Mouse (Mus musculus) liver, embryonic 11.5 days (tissue): ENCODE measurements around the gene Cdrt4. TPM values are rescaled to one million over a fixed set of nuclear protein-coding genes. Genes with fewer than 3 reads are reported as not detected.

Experiments
- ATAC-seq: fragments of 200-750 bp; cut with Nextera tagmentation; replicated peaks from 2 replicates; pipeline ENCODE4 v1.8.0; 2017; ENCODE audit warnings: moderate number of reproducible peaks, mild to moderate bottlenecking, moderate TSS enrichment, moderate library complexity; ENCODE audit not compliant: low FRiP score
- DNase-seq: peaks from one replicate; pipeline ENCODE4 v3.0.0-alpha.2; 2017; ENCODE audit warnings: low spot score
- H3K27ac ChIP-seq: fragments of 300-500 bp; sonication (generic); 2 replicates; pipeline ENCODE4 v1.5.1; 2014; ENCODE audit warnings: mild to moderate bottlenecking, low read depth, low read length, control low read depth
- H3K27me3 ChIP-seq: fragments of 300-500 bp; sonication (generic); replicated peaks from 2 replicates; pipeline ENCODE4 v1.6.1; 2014; ENCODE audit warnings: low read length, mixed read lengths; ENCODE audit not compliant: control insufficient read depth, insufficient read depth
- H3K36me3 ChIP-seq: fragments of 300-500 bp; sonication (generic); 2 replicates; pipeline ENCODE4 v1.6.1; 2014; ENCODE audit warnings: mild to moderate bottlenecking, low read length, moderate library complexity, mixed read lengths; ENCODE audit not compliant: control insufficient read depth, insufficient read depth
- H3K4me1 ChIP-seq: fragments of 300-500 bp; sonication (generic); replicated peaks from 2 replicates; pipeline ENCODE4 v1.6.1; 2014; ENCODE audit warnings: low read length, mixed read lengths; ENCODE audit not compliant: control insufficient read depth, insufficient read depth
- H3K4me2 ChIP-seq: fragments of 300-500 bp; sonication (generic); 2 replicates; pipeline ENCODE4 v1.6.1; 2014; ENCODE audit warnings: mild to moderate bottlenecking, control low read depth, moderate library complexity
- H3K4me3 ChIP-seq: fragments of 300-500 bp; sonication (generic); 2 replicates; pipeline ENCODE4 v1.5.1; 2014; ENCODE audit warnings: low read depth, low read length, control low read depth
- H3K9ac ChIP-seq: fragments of 300-500 bp; sonication (generic); 2 replicates; pipeline ENCODE4 v1.6.1; 2014; ENCODE audit warnings: low read depth, low read length, control low read depth
- H3K9me3 ChIP-seq: fragments of 300-500 bp; sonication (generic); 2 replicates; pipeline ENCODE4 v1.6.1; 2016; ENCODE audit warnings: low read length, inconsistent platforms, mixed read lengths; ENCODE audit not compliant: control insufficient read depth
- WGBS: fragments of 180-500 bp; shearing (Covaris S2); extraction: QIAGEN DNeasy Blood & Tissue Kit; methylation state at CpG from one replicate; pipeline ENCODE4 v1.1.7; 2014; 5-methylcytosine and 5-hydroxymethylcytosine counted together
- polyA plus RNA-seq: library from polyadenylated mRNA; unstranded; fragments of >200 nt; fragmentation: Nextera tagmentation; extraction: Ambion mirVana; gene quantifications from 2 replicates; pipeline ENCODE4 v1.2.1, GENCODE M21; 2014

Cdrt4 gene
- polyA plus RNA-seq = 0.26 TPM in 1 of 2 replicates, not detected in the other

DNA sequence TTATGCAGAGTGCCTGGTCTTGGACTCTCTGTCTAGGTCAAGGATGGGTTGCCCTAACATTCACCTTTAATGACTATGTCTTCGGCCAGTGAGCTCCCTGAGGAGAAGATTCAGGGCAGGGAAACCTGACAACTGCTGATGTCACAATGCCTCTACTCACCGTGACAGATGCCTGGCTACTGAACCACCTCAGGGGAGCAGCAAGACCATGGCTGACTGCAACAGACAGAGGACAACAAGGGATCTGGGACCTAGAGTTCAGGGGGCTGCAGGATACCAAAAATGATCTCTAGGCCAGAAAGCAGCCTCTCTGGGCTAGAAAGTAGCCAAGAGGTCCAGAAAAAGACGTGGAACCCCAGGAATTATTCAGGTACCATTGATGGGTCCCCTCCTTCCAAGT is at the start of gene Cdrt4:
Gene Cdrt4 (plus strand): TSS at position 182 of the 400 bp plus-strand sequence.
- DNase-seq = no peak

DNA sequence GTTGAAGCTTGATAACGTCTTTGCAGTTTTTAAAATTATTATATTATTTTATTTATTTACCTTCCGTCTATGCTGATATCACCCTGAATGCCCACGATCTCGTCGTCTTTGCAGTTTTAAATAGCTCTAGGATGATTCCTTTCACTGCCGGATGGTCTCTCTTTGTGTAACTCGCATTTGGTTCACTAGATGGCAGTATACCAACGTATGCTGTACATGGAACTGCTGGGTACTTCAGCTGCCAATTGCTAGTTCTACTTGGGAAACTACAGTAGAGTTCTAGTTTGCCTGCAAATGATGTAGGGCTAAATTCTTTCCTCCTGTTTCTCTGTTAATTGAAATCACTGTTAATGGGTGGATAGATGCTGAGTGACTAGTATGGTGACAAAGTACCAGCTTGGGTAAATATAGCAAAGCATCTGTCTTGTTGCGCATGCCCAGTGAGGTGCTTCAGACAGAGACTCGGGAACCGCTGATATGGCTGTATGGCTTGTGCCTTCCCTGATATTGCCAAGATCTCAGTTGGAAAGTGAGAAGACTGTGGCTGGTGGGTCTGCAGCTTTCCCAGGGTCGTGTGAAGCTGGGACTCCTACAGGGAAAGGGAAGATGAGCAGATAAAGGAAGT is 49.2 kb upstream of the Cdrt4 start:
- Histone ChIP-seq H3K27ac (no peak overlapping the region), H3K36me3 (no peaks in the 10 kb centered on the region), H3K27me3 (no peaks in the 10 kb centered on the region), H3K4me1 (no peaks in the 10 kb centered on the region), H3K9ac (no peak overlapping the region), H3K4me3 (no peak overlapping the region), H3K9me3 (no peaks in the 10 kb centered on the region), H3K4me2 (no peak overlapping the region)
- 28% methylated on average over 12 of the region's 12 CpGs for WGBS
- DNase-seq (no peak), ATAC-seq (peak; percentile 49; the same call in 1 of the 2 replicates)

More for the DNA sequence above, at the start of gene Cdrt4:
- H3K27ac ChIP-seq = no peak within 1 kb of the TSS
- ATAC-seq = no peak
- 62% methylated on average over 3 of the region's 3 CpGs for WGBS
- no peak within 1 kb of the TSS for H3K4me3 ChIP-seq
- H3K4me2 ChIP-seq = no peak within 1 kb of the TSS
- no peaks in the 10 kb centered on the region for H3K9me3 ChIP-seq
- H3K9ac ChIP-seq = no peak within 1 kb of the TSS
- no peaks in the 10 kb centered on the region for H3K4me1 ChIP-seq
- H3K27me3 ChIP-seq = no peaks in the 10 kb centered on the region
- no peaks in the 10 kb centered on the region for H3K36me3 ChIP-seq

DNA sequence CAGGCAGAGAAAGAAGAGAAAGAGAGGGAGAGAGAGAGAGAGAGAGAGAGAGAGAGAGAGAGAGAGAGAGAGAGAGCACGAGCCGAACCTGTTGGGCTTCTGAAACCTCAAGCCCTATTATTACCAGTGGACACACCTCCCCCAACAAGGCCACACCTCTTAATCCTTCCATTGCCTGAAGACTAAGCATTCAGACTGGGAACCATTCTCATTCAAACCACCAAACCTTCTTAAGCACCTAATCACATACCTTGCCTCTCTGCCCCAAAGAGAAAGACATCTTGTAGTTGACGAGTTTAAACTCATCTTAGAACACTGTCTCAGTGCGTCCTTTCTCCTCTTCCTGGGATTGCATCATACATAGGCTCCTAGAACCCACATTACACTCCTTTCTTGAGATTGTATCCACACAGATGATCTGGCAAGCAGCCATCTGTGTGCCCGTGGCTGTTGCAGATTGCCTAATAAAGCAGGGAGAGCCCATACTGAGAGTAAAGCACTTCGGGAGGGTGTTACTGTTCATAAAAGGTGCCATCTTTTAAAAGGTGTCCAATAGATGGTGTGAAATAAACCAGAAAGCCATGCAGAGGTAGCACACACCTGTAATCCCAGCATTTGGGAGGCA is 47.0 kb upstream of the Cdrt4 start:
- Histone ChIP-seq H3K4me1 (no peaks in the 10 kb centered on the region), H3K4me2 (no peak overlapping the region), H3K36me3 (no peaks in the 10 kb centered on the region), H3K9me3 (no peaks in the 10 kb centered on the region), H3K27me3 (no peaks in the 10 kb centered on the region), H3K27ac (no peak overlapping the region), H3K9ac (no peak overlapping the region), H3K4me3 (no peak overlapping the region)
- no peak for DNase-seq
- WGBS = 81% methylated on average over 6 of the region's 6 CpGs
- ATAC-seq = no peak

DNA sequence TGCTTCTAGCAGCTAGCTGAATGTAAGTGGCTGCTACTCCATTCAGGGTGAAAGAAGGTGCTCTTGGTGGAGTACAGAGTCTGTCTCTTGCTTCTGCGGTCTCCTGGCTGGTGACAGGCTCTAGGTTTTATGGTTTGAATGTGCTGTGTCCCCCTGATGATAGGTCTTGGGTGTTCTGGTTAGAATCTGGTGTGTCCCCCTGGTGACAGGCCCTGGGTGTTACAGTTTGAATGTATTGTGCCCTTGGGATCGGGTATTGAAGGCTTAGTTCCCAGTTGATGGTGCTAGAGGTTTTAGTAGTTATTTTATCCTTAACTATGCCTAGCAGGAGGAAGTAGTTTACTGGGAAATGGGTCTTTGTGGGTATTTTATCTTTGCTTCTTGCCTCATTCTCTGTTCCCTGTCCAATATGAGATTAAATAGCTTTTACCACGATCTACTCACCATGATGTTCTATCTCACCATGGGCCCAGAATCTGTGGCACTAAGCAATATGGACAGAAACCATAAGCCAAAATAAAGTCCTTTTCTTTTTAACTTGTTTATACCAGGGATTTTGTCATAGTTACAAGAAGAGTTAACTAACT is 41.2 kb upstream of the Cdrt4 start:
- Histone ChIP-seq H3K9me3 (no peaks in the 10 kb centered on the region), H3K27ac (no peak overlapping the region), H3K4me1 (no peaks in the 10 kb centered on the region), H3K4me2 (no peak overlapping the region), H3K9ac (no peak overlapping the region), H3K36me3 (no peaks in the 10 kb centered on the region), H3K4me3 (no peak overlapping the region), H3K27me3 (no peaks in the 10 kb centered on the region)
- DNase-seq = no peak
- no peak for ATAC-seq
- 53% methylated on average over 3 of the region's 3 CpGs for WGBS

DNA sequence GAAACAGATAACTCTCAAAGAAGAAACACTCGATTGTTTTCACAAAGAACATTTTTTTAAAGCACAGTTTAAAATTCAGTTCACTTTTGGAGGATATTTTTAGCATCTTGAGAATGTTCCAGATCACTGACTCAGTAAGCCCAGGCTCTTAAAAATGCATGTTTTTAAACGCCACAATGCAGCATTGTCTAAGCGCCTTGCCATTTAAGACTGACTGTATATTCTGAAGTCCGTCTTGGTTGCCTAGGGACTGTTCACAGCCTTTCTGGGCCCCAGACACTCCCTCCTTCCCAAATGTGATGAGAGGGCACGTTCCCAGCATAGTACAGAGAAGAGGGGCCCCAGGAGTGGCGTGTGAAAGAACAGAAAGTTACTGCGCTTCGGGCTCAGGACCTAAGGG is 39.6 kb upstream of the Cdrt4 start:
- no peak overlapping the region for H3K4me2 ChIP-seq
- H3K27me3 ChIP-seq = no peaks in the 10 kb centered on the region
- DNase-seq = no peak
- H3K4me3 ChIP-seq = no peak overlapping the region
- no peak for ATAC-seq
- H3K4me1 ChIP-seq = no peaks in the 10 kb centered on the region
- H3K27ac ChIP-seq = no peak overlapping the region
- 74% methylated on average over 8 of the region's 8 CpGs for WGBS
- no peaks in the 10 kb centered on the region for H3K9me3 ChIP-seq
- no peak overlapping the region for H3K9ac ChIP-seq
- H3K36me3 ChIP-seq = no peaks in the 10 kb centered on the region

DNA sequence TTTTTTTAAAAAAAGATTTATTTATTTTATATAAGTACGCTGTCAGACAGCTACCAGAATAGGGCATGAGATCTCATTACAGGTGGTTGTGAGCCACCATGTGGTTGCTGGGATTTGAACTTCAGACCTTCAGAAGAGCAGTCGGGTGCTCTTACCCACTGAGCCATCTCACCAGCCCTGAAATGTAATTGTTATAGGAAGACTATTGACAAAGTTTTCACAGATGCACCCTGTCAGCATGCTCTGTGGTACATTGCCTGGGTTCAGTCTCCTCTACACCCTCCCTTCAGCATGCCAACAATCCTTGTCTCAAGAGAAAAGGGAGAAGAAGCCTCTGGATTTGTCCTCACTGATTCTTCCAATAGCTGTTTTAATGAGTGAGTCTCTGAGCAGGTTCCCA is 37.9 kb upstream of the Cdrt4 start:
- Histone ChIP-seq H3K4me1 (no peaks in the 10 kb centered on the region), H3K4me3 (no peak overlapping the region), H3K27me3 (no peaks in the 10 kb centered on the region), H3K9me3 (no peaks in the 10 kb centered on the region), H3K27ac (no peak overlapping the region), H3K36me3 (no peaks in the 10 kb centered on the region), H3K9ac (no peak overlapping the region), H3K4me2 (no peak overlapping the region)
- WGBS = 88% methylated on average over 2 of the region's 2 CpGs
- ATAC-seq (no peak), DNase-seq (no peak)

DNA sequence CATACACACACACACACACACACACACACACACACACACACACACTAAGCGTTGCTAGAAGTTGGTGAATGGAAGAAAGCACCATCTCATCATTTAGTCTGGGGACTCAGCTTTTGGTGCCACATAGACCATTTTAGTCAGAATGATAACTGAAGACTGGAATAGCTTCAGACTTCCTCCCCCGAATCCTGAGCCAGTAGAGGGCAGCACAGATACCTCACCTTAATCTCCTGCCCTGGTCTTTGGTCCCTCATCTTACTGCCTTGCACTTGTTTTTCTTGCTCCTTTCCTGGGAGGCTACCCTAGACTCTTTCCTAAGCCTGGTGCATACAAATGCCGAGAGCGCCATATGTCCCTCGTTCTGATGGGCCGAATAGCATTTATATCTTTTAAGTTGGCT is 36.5 kb upstream of the Cdrt4 start:
- ATAC-seq (no peak), DNase-seq (no peak)
- Histone ChIP-seq H3K9me3 (no peaks in the 10 kb centered on the region), H3K27ac (no peak overlapping the region), H3K9ac (no peak overlapping the region), H3K4me2 (no peak overlapping the region), H3K4me1 (no peaks in the 10 kb centered on the region), H3K4me3 (no peak overlapping the region), H3K36me3 (no peaks in the 10 kb centered on the region), H3K27me3 (no peaks in the 10 kb centered on the region)
- WGBS = 58% methylated on average over 6 of the region's 6 CpGs

DNA sequence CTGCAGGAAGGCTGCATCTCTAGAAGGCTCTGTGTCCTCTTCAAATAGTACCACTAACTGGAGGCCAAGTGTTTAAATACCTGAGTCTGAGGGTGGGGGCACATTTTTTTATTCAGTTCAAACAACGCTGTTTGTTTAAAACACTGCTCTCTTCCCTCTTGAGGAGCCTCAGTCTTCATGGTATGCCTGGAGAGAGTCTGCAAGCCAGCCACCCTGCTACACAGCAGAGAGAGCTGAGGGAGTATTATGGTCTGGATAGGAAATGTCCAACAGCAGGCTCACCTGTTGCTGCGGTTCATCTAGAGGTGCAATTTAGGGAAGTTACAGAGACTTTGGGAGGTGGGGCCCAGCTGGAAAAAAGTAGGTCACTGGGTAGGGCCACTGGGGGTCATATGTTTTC is 35.5 kb upstream of the Cdrt4 start:
- H3K27ac ChIP-seq = no peak overlapping the region
- H3K9me3 ChIP-seq = no peaks in the 10 kb centered on the region
- 76% methylated on average over 2 of the region's 2 CpGs for WGBS
- H3K9ac ChIP-seq = no peak overlapping the region
- DNase-seq = no peak
- H3K4me1 ChIP-seq = no peaks in the 10 kb centered on the region
- no peak overlapping the region for H3K4me3 ChIP-seq
- H3K36me3 ChIP-seq = no peaks in the 10 kb centered on the region
- no peak for ATAC-seq
- no peak overlapping the region for H3K4me2 ChIP-seq
- no peaks in the 10 kb centered on the region for H3K27me3 ChIP-seq

DNA sequence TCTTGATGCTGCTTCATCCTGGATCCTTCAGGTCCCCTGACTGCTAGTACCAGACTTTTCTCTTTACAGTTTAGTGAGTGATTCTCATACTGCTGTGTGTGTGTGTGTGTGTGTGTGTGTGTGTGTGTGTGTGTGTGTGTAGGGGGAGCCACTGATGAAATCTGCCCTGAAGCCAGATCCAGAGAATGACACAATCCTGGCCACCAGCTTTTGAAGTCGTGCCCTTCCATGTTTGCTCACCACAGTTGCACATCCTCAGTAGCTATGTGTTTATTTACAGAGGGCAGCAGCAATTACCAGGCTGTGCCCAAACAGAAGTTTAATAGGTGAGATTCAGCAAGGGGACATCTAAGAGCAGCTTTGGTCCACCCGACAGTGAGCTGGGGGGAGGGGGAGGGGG is 34.2 kb upstream of the Cdrt4 start:
- H3K4me1 ChIP-seq = peaks cover 2% of the 10 kb centered on the region; the same call in 1 of the 2 replicates
- no peaks in the 10 kb centered on the region for H3K27me3 ChIP-seq
- no peak overlapping the region for H3K27ac ChIP-seq
- H3K36me3 ChIP-seq = no peaks in the 10 kb centered on the region
- no peak overlapping the region for H3K4me3 ChIP-seq
- DNase-seq = no peak
- no peak overlapping the region for H3K4me2 ChIP-seq
- H3K9ac ChIP-seq = no peak overlapping the region
- ATAC-seq = no peak
- 31% methylated on average over 2 of the region's 2 CpGs for WGBS
- no peaks in the 10 kb centered on the region for H3K9me3 ChIP-seq
